Mouse (Mus musculus) C2C12 (cell line): Measurements from ENCODE around the gene 1700021F05Rik.

Experiments used
- CEBPB ChIP-seq: IDR thresholded peaks from one replicate; pipeline ENCODE4 v1.6.1; 2011; ENCODE audit warnings: low read depth, mild to moderate bottlenecking, control low read depth, moderate library complexity
- CTCF ChIP-seq: IDR thresholded peaks from one replicate; pipeline ENCODE4 v1.5.1; 2011; ENCODE audit not compliant: control insufficient read depth, insufficient read depth, insufficient read length
- MAX ChIP-seq: IDR thresholded peaks from one replicate; pipeline ENCODE4 v1.6.1; 2011; ENCODE audit warnings: mild to moderate bottlenecking, control low read depth
- MYOD1 ChIP-seq: IDR thresholded peaks from one replicate; pipeline ENCODE4 v1.6.1; 2011; ENCODE audit warnings: low read depth; ENCODE audit not compliant: control insufficient read depth, insufficient read length
- MYOG ChIP-seq: IDR thresholded peaks from one replicate; pipeline ENCODE4 v1.6.1; 2011; ENCODE audit not compliant: control insufficient read depth, insufficient read length; ENCODE audit errors: extremely low read depth
- USF1 ChIP-seq: IDR thresholded peaks from one replicate; pipeline ENCODE4 v1.6.1; 2011; ENCODE audit warnings: low read depth, mild to moderate bottlenecking, control low read depth, moderate library complexity

DNA sequence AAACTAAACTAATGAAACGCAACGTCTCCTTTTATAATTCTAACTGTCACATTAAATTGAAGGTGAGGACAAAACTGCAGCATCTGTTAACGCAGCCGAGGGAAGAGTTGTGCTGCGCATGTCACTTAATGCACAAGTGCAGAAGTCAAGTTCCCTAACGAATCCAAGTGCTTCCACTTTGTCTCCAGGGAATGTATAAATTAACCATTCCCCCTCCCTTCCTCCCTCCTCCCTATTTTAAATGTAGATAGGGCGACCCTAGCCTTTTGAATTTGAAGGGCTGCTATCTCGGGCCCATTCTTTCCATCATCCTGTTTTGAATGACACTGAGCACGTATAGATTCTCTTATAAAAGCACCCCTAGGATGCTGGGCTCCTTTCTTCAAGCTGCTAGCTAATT lies 63.3 kb downstream of the 1700021F05Rik start:
- TF ChIP-seq CTCF (no peak), MAX (no peak), USF1 (no peak), MYOG (no peak), MYOD1 (no peak), CEBPB (no peak)
